Mouse (Mus musculus) B cell, adult (primary cell): ENCODE results near the gene 4930469K13Rik. TPM values are rescaled to one million over a fixed set of nuclear protein-coding genes. Genes with fewer than 3 reads are reported as not detected.

Experiments
- total RNA-seq: library from RNA; stranded (reverse); gene quantifications from 4 replicates; pipeline ENCODE4 v1.2.4, GENCODE M21; 2023; ENCODE audit not compliant: inconsistent age

4930469K13Rik gene
- total RNA-seq, result not detected in 4 replicates

GRCm38 (mm10) chr11:34098422-34098821 is at the start of gene 4930469K13Rik:
TSS of gene 4930469K13Rik (minus strand) at chr11:34098554.

GRCm38 (mm10) chr11:34046767-34047541 is 51.4 kb downstream of the 4930469K13Rik start, which contains the start of gene Lcp2:
TSS of gene Lcp2 (plus strand) at chr11:34046920.

GRCm38 (mm10) chr11:33992938-33993337 is 105.4 kb downstream of the 4930469K13Rik start, which contains the start of gene Kcnip1:
TSS of gene Kcnip1 (minus strand) at chr11:33993152.

GRCm38 (mm10) chr11:33962688-33963407 is 135.5 kb downstream of the 4930469K13Rik start, which contains the start of gene Kcnmb1:
TSS of gene Kcnmb1 (plus strand) at chr11:33963013.

Other genes starting within 250 kb of the 4930469K13Rik start
- gene Kcnmb1, start 135.5 kb downstream of the 4930469K13Rik start, total RNA-seq, result not detected in 4 replicates
- gene Kcnip1, start 105.4 kb downstream of the 4930469K13Rik start, total RNA-seq, result not detected in 4 replicates
- gene Lcp2, start 51.6 kb downstream of the 4930469K13Rik start, total RNA-seq, result 1.4 to 6.4 TPM (median 2.0 TPM) in 4 replicates
- gene Foxi1, start 109.5 kb upstream of the 4930469K13Rik start, total RNA-seq, result 0.21 to 0.29 TPM in 2 of 4 replicates, not detected in the others
- gene Fam196b, start 216.3 kb upstream of the 4930469K13Rik start, total RNA-seq, result not detected in 4 replicates